Mouse (Mus musculus) cortical plate, adult 2 months (tissue): ENCODE measurements at regions not wholly inside any gene's neighbourhood (a gene's known extent, or its start where the extent isn't known, plus 50 kb on each side); places are given as distances from the start of the nearest gene placed in this dataset.

Experiments
- CTCF ChIP-seq: fragments of 200-500 bp; IDR thresholded peaks from 2 replicates; pipeline ENCODE4 v1.5.1; 2011; ENCODE audit warnings: mild to moderate bottlenecking, control low read depth, low read length; ENCODE audit not compliant: insufficient read depth; ENCODE audit errors: extremely low read depth
- POLR2A ChIP-seq: fragments of 200-500 bp; IDR thresholded peaks from 2 replicates; pipeline ENCODE4 v1.6.1; 2011; ENCODE audit warnings: mild to moderate bottlenecking, low read length, control low read depth; ENCODE audit not compliant: insufficient read depth; ENCODE audit errors: extremely low read depth

DNA sequence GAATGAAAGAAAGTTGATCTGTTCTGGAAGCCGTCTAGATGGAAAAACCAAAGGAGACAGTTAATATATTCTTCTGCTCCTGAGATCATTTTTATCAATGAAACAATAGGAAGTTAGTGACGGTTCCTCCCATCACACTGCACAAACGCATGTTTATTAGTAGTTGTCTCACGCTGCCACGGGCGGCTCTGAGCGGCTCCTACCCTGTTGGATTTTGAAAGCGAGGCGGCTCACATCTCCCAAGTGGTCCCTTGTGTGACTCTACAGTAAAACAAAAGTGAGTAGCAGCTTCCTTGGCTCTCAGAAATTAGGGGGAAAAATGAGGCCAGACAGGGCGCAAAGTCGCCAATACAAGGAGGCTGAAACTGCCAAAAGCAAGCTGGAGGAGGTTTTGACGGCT lies 106.8 kb upstream of the A230072I06Rik start:
- TF ChIP-seq POLR2A = no peak
- no peak for TF ChIP-seq CTCF
